Mouse (Mus musculus) cerebellum, adult 2 months (tissue): ENCODE measurements around the gene Rsl24d1. TPM values are rescaled to one million over a fixed set of nuclear protein-coding genes. Genes with fewer than 3 reads are reported as not detected.

Experiments used
- DNase-seq, 2 experiments: peaks; one replicate each; pipeline ENCODE4 v3.0.0; 2021
- H3K27ac ChIP-seq: fragments of 200-500 bp; 2 replicates; pipeline ENCODE4 v1.5.1; 2012; ENCODE audit warnings: low read length, control low read depth, inconsistent platforms; ENCODE audit not compliant: insufficient read depth
- H3K27me3 ChIP-seq: fragments of 200-500 bp; 2 replicates; pipeline ENCODE4 v1.6.1; 2012; ENCODE audit warnings: inconsistent platforms, mild to moderate bottlenecking, low read length, moderate library complexity; ENCODE audit not compliant: control insufficient read depth, insufficient read depth
- H3K4me1 ChIP-seq: fragments of 200-500 bp; 2 replicates; pipeline ENCODE4 v1.6.1; 2011; ENCODE audit warnings: low read length; ENCODE audit not compliant: control insufficient read depth, insufficient read depth
- H3K4me3 ChIP-seq: fragments of 200-500 bp; replicated peaks from 2 replicates; pipeline ENCODE3; 2011; ENCODE audit warnings: mild to moderate bottlenecking, low read depth, low read length, control low read depth; ENCODE audit not compliant: insufficient read depth
- CTCF ChIP-seq: fragments of 200-500 bp; IDR thresholded peaks from 2 replicates; pipeline ENCODE4 v1.5.1; 2011; ENCODE audit warnings: low read depth, mild to moderate bottlenecking, control low read depth, low read length, moderate library complexity, borderline replicate concordance; ENCODE audit not compliant: insufficient read depth
- POLR2A ChIP-seq: fragments of 200-500 bp; IDR thresholded peaks from 2 replicates; pipeline ENCODE4 v1.6.1; 2011; ENCODE audit warnings: low read length, control low read depth, borderline replicate concordance; ENCODE audit not compliant: insufficient read depth
- WGBS: fragments of 180-500 bp; shearing (Covaris S2); methylation state at CpG from one replicate; pipeline ENCODE4 v1.1.7; 2018; 5-methylcytosine and 5-hydroxymethylcytosine counted together
- polyA plus RNA-seq: library from polyadenylated mRNA; depleted of rRNA; stranded (reverse); fragments of >200 nt; gene quantifications from 2 replicates; pipeline ENCODE4 v1.2.3, GENCODE M21; 2012; rRNA removed

Rsl24d1 gene
- polyA plus RNA-seq: 62.7 and 73.7 TPM in 2 replicates

- WGBS: under 1% methylated on average over 64 of the region's 64 CpGs
- H3K4me1 ChIP-seq: no peaks in the 10 kb centered on the region
- peak; percentile 46; the same call in 1 of the 2 replicates for TF ChIP-seq POLR2A
- TF ChIP-seq CTCF: no peak
- DNase-seq: peak; percentile 89 to 92
- H3K27me3 ChIP-seq: no peaks in the 10 kb centered on the region
- peak within 1 kb of the TSS; percentile 81 for H3K4me3 ChIP-seq
- peak within 1 kb of the TSS; percentile 72; the same call in 1 of the 2 replicates for H3K27ac ChIP-seq
Measured at GRCm38 (mm10) chr9:73112919-73113906, at the start of gene Rsl24d1. Gene Rsl24d1 (plus strand): TSS chr9:73113426.

- Histone ChIP-seq H3K4me1 (peaks cover 10% of the 10 kb centered on the region; the same call in 1 of the 2 replicates), H3K27ac (no peak overlapping the region), H3K4me3 (no peak overlapping the region), H3K27me3 (no peaks in the 10 kb centered on the region)
- TF ChIP-seq POLR2A: no peak
- no peak for TF ChIP-seq CTCF
- 43% methylated on average over 15 of the region's 15 CpGs for WGBS
- no peak for DNase-seq
Measured at GRCm38 (mm10) chr9:73063621-73064290, 49.5 kb upstream of the Rsl24d1 start.

DNA sequence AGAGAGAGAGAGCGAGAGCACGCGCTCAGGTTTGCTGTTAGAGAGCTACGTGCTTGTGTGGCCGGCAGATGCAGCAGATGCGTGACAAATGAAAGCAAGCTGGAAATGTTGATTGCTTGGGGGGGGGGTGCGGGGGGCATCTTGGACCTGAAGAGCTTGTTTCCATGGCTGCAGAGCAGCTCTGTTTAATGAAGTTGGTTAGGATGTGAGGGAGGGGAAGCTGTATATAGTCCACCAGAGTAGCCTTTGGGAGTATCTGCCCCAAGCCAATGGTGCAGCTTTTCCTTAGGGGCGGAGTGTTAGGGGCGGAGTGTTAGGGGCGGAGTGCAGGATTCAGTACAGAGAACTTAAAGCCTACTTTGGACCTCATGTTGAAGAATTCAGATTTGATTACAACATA, 46.1 kb upstream of the Rsl24d1 start:
- Histone ChIP-seq H3K27me3 (no peaks in the 10 kb centered on the region), H3K4me3 (no peak overlapping the region), H3K4me1 (peaks cover 10% of the 10 kb centered on the region; the same call in 1 of the 2 replicates), H3K27ac (no peak overlapping the region)
- no peak for DNase-seq
- WGBS: 54% methylated on average over 10 of the region's 10 CpGs
- TF ChIP-seq POLR2A (no peak), CTCF (no peak)

DNA sequence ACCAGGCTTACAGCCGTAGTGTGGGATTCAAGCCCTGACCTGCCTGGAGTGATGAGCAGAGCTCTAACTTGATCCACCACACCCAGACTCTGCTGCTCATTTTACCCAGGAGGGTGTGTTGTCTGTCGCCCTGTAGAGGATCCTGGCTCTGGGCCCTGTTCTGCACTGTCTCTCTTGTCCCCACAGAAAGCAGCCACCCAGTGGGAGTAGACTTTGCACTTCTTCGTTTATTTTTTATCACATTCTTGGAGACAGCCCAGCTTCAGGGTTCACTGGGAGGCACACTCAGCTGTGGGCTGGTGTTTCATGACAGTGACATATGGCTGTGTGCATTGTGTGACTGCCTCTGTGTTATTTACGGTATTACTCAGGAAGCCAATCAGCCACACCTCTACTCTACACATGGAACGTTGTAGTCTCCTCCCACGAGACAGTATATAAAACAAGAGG, 45.0 kb upstream of the Rsl24d1 start:
- no peak overlapping the region for H3K27ac ChIP-seq
- no peak overlapping the region for H3K4me3 ChIP-seq
- H3K4me1 ChIP-seq: peaks cover 10% of the 10 kb centered on the region; the same call in 1 of the 2 replicates
- no peak for DNase-seq
- WGBS: 35% methylated on average over 6 of the region's 6 CpGs
- no peaks in the 10 kb centered on the region for H3K27me3 ChIP-seq
- TF ChIP-seq CTCF: no peak
- no peak for TF ChIP-seq POLR2A

- Histone ChIP-seq H3K27ac (no peak overlapping the region), H3K27me3 (no peaks in the 10 kb centered on the region), H3K4me1 (peaks cover 8% of the 10 kb centered on the region; the same call in 1 of the 2 replicates), H3K4me3 (no peak overlapping the region)
- no peak for DNase-seq
- TF ChIP-seq POLR2A (no peak), CTCF (no peak)
- 83% methylated on average over 6 of the region's 6 CpGs for WGBS
Measured at GRCm38 (mm10) chr9:73068688-73069087, 44.5 kb upstream of the Rsl24d1 start.

GRCm38 (mm10) chr9:73070971-73071659, 42.1 kb upstream of the Rsl24d1 start:
- 79% methylated on average over 10 of the region's 10 CpGs for WGBS
- no peak overlapping the region for H3K27ac ChIP-seq
- peaks cover 6% of the 10 kb centered on the region; the same call in 1 of the 2 replicates for H3K4me1 ChIP-seq
- TF ChIP-seq POLR2A (no peak), CTCF (no peak)
- H3K4me3 ChIP-seq: no peak overlapping the region
- H3K27me3 ChIP-seq: no peaks in the 10 kb centered on the region
- no peak for DNase-seq

- no peak for DNase-seq
- H3K27ac ChIP-seq: no peak overlapping the region
- no peaks in the 10 kb centered on the region for H3K27me3 ChIP-seq
- WGBS: 81% methylated on average over 8 of the region's 8 CpGs
- H3K4me1 ChIP-seq: peaks cover 6% of the 10 kb centered on the region; the same call in 1 of the 2 replicates
- TF ChIP-seq POLR2A (no peak), CTCF (no peak)
- no peak overlapping the region for H3K4me3 ChIP-seq
Measured at GRCm38 (mm10) chr9:73072426-73072825, 40.8 kb upstream of the Rsl24d1 start.
